Mouse (Mus musculus): ENCODE data around the gene Necab3.

- no peak for TF ChIP-seq CTCF (IDR thresholded peaks at IDR 0.05; ENCODE audit: low read depth, low read length)
- TF ChIP-seq GATA1 (IDR thresholded peaks at IDR 0.05; ENCODE audit: borderline replicate concordance, low read length) = no peak
- no peak for TF ChIP-seq POLR2AphosphoS5 (IDR thresholded peaks at IDR 0.05; ENCODE audit: insufficient replicate concordance, low read depth, low read length)
Measured at GRCm38 (mm10) chr2:154569836-154570286, 11.2 kb upstream of the Necab3 start, which contains the start of gene E2f1.
